8 mouse cellular contexts compared by ENCODE assay signal in the genomic region with DNA sequence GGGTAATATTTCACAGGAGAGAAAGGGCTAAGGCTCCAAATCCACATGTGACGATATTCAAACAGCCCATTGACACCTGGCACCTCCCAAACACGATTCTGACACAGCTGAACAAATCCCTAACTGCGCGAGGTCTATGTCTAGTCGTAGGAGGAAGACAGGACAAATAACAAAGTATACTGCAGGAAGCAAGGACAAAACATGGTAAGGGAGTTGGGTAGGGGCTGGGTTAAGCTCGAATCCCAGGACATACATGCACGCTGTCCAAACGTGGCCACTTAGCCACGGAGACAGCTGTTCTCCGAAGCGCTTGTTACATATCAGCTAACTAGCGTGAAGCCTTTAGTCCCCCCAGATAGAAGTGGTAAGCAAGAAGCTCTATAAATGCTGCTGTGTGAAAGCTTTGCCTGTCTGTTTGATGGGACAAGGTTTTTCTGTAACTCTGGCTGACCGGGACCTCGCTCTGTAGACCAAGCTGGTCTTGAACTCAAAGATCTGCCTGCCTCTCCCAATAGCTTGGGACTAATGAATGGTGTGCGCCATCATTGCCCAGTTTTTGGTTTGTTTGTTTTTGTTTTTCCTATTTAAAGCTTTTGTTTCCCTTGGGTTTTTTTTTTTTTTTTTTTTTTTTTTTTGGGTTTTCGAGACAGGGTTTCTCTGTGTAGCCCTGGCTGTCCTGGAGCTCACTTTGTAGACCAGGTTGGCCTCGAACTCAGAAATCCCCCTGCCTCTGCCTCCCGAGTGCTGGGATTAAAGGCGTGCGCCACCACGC. TPM values are rescaled to one million over a fixed set of nuclear protein-coding genes. Genes with fewer than 3 reads are reported as not detected.
A peak's percentile ranks its signal among the peaks of the same experiment; 100 is the strongest.
DNase-seq lines count a peak whose midpoint lies in the region; TF ChIP-seq lines count a peak whose summit lies in the region.

No protein-coding gene starts in this region.

- peaks cover 21% of the 10 kb centered on the region for H3K4me1 ChIP-seq in hindbrain, embryonic 10.5 days (replicated peaks)

- H3K4me3 ChIP-seq in left cerebral cortex, adult 2 months = peak overlapping the region; percentile 85
- peak overlapping the region; percentile 89 for H3K4me3 ChIP-seq in hindbrain, embryonic 10.5 days
- H3K4me3 ChIP-seq in macrophage (ENCODE audit: inconsistent target) = peak overlapping the region; percentile 76

- 34% methylated on average over 20 of the region's 21 CpGs for WGBS in hindbrain, embryonic 10.5 days
- 44% methylated on average over 18 of the region's 21 CpGs for WGBS in macrophage (ENCODE audit: missing documents)

- H3K79me2 ChIP-seq in macrophage (ENCODE audit: inconsistent target) = peaks cover 40% of the 10 kb centered on the region

- no peak for DNase-seq in left cerebral cortex, adult 2 months (ENCODE audit: extremely low spot score in 1 of 2, low spot score in 2 of 2)
- no peak for DNase-seq in left cerebral cortex, postnatal 25 days (ENCODE audit: low spot score in 2 of 2)
- peak; percentile 39 for DNase-seq in embryo, embryonic 10.5 days (ENCODE audit: low spot score)
- peak; percentile 26 for DNase-seq in hindbrain, embryonic 10.5 days (ENCODE audit: low spot score)
- no peak for DNase-seq in Muller cell, postnatal 12 days (ENCODE audit: inconsistent ontology term)
- DNase-seq in urinary bladder, postnatal 36 days (ENCODE audit: low spot score in 2 of 2) = no peak
- no peak for DNase-seq in adrenal gland, postnatal 25 days

- TF ChIP-seq CTCF in left cerebral cortex, adult 2 months (IDR thresholded peaks at IDR 0.05) = no peak

- H3K27ac ChIP-seq in left cerebral cortex, adult 2 months = peak overlapping the region; percentile 93
- peak overlapping the region; percentile 90 for H3K27ac ChIP-seq in hindbrain, embryonic 10.5 days
- H3K27ac ChIP-seq in macrophage = peak overlapping the region; percentile 45

- peaks cover 11% of the 10 kb centered on the region for H3K36me3 ChIP-seq in hindbrain, embryonic 10.5 days
- H3K36me3 ChIP-seq in macrophage (ENCODE audit: inconsistent target) = peaks cover 11% of the 10 kb centered on the region; the same call in 1 of the 2 replicates

- intact Hi-C loops in left cerebral cortex, adult 2 months (cut with DNase I) = loop anchor here (2.0 to 5.0 kb wide), 3 partner anchors 44 to 281 kb away; a partner anchor contains a TSS
- intact Hi-C loops in left cerebral cortex, postnatal 25 days (cut with DNase I) = loop anchor here (10.0 kb wide), 1 partner anchor 278 kb away; a partner anchor contains a TSS

- H3K27me3 ChIP-seq in hindbrain, embryonic 10.5 days (ENCODE audit: insufficient read depth, poor library complexity, severe bottlenecking) = peaks cover 6% of the 10 kb centered on the region; the same call in 1 of the 2 replicates

- H3K9me3 ChIP-seq in hindbrain, embryonic 10.5 days = peaks cover 7% of the 10 kb centered on the region; the same call in 1 of the 2 replicates

RNA-seq across cellular contexts. Expression of a gene that starts 0.5 kb away (rescaled TPM):
- total RNA-seq in left cerebral cortex, adult 2 months (2021) = 100 to 1,000 TPM in 1 of 2 experiments, 10 to 100 TPM in 1; 86.8 to 100 TPM
- 100 to 1,000 TPM in 1 of 2 experiments, 10 to 100 TPM in 1; 96.1 to 101 TPM for total RNA-seq in left cerebral cortex, postnatal 25 days (2021)
- 65.6 and 73.6 TPM in 2 replicates for polyA plus RNA-seq in hindbrain, embryonic 10.5 days (2016; fragmentation: Nextera tagmentation; extraction: Ambion mirVana)
- 100 to 1,000 TPM in 18 of 26 experiments, 10 to 100 TPM in 8; 69.7 to 144 (median 110) TPM for total RNA-seq in macrophage (2018; cell fraction: chromatin; rRNA removed)
- 10 to 100 TPM; 42.0 to 57.8 (median 49.1) TPM for total RNA-seq in macrophage (2018; cell fraction: cytosol; rRNA removed)
- 100 to 1,000 TPM in 5 of 26 experiments, 10 to 100 TPM in 21; 51.5 to 121 (median 74.2) TPM for total RNA-seq in macrophage (2018; cell fraction: nucleus; rRNA removed)
- polyA plus RNA-seq in macrophage (2018) = 50.4 to 70.6 TPM (median 53.7 TPM) in 3 replicates
- total RNA-seq in adrenal gland, postnatal 25 days (2021) = 60.6 and 69.1 TPM in 2 replicates

RNA-seq across cellular contexts. Expression of a gene that starts 6.2 kb away (rescaled TPM):
- under 1 TPM in 1 of 2 experiments, not detected in 1; 0.27 TPM for total RNA-seq in left cerebral cortex, adult 2 months (2021)
- not detected for total RNA-seq in left cerebral cortex, postnatal 25 days (2021)
- polyA plus RNA-seq in hindbrain, embryonic 10.5 days (2016; fragmentation: Nextera tagmentation; extraction: Ambion mirVana) = not detected in 2 replicates
- not detected for total RNA-seq in macrophage (2018; cell fraction: chromatin; rRNA removed)
- not detected for total RNA-seq in macrophage (2018; cell fraction: cytosol; rRNA removed)
- total RNA-seq in macrophage (2018; cell fraction: nucleus; rRNA removed) = not detected
- polyA plus RNA-seq in macrophage (2018) = not detected in 3 replicates
- total RNA-seq in adrenal gland, postnatal 25 days (2021) = not detected in 2 replicates

RNA-seq across cellular contexts. Expression of a gene that starts 26.9 kb away (rescaled TPM):
- total RNA-seq in left cerebral cortex, adult 2 months (2021) = 10 to 100 TPM; 32.0 to 34.4 TPM
- 10 to 100 TPM; 30.8 to 34.0 TPM for total RNA-seq in left cerebral cortex, postnatal 25 days (2021)
- 31.5 and 43.0 TPM in 2 replicates for polyA plus RNA-seq in hindbrain, embryonic 10.5 days (2016; fragmentation: Nextera tagmentation; extraction: Ambion mirVana)
- 10 to 100 TPM in 10 of 26 experiments, 1 to 10 TPM in 15, under 1 TPM in 1; 0.86 to 15.8 (median 8.1) TPM for total RNA-seq in macrophage (2018; cell fraction: chromatin; rRNA removed)
- 10 to 100 TPM in 14 of 26 experiments, 1 to 10 TPM in 12; 4.8 to 15.9 (median 10.4) TPM for total RNA-seq in macrophage (2018; cell fraction: cytosol; rRNA removed)
- total RNA-seq in macrophage (2018; cell fraction: nucleus; rRNA removed) = 10 to 100 TPM in 3 of 26 experiments, 1 to 10 TPM in 23; 1.2 to 13.3 (median 5.7) TPM
- polyA plus RNA-seq in macrophage (2018) = 8.1 to 15.9 TPM (median 9.0 TPM) in 3 replicates
- total RNA-seq in adrenal gland, postnatal 25 days (2021) = 22.6 and 30.6 TPM in 2 replicates

RNA-seq across cellular contexts. Expression of a gene that starts 47.5 kb away (rescaled TPM):
- total RNA-seq in left cerebral cortex, adult 2 months (2021) = under 1 TPM; 0.23 to 0.93 TPM
- total RNA-seq in left cerebral cortex, postnatal 25 days (2021) = under 1 TPM; 0.25 to 0.41 TPM
- polyA plus RNA-seq in hindbrain, embryonic 10.5 days (2016; fragmentation: Nextera tagmentation; extraction: Ambion mirVana) = 0.16 TPM in 1 of 2 replicates, not detected in the other
- not detected for total RNA-seq in macrophage (2018; cell fraction: chromatin; rRNA removed)
- total RNA-seq in macrophage (2018; cell fraction: cytosol; rRNA removed) = not detected
- total RNA-seq in macrophage (2018; cell fraction: nucleus; rRNA removed) = not detected
- polyA plus RNA-seq in macrophage (2018) = not detected in 3 replicates
- 0.43 and 0.49 TPM in 2 replicates for total RNA-seq in adrenal gland, postnatal 25 days (2021)

RNA-seq across cellular contexts. Expression of a gene that starts 48.1 kb away (rescaled TPM):
- 10 to 100 TPM; 31.9 to 35.7 TPM for total RNA-seq in left cerebral cortex, adult 2 months (2021)
- total RNA-seq in left cerebral cortex, postnatal 25 days (2021) = 10 to 100 TPM; 33.3 to 38.0 TPM
- 114 and 136 TPM in 2 replicates for polyA plus RNA-seq in hindbrain, embryonic 10.5 days (2016; fragmentation: Nextera tagmentation; extraction: Ambion mirVana)
- total RNA-seq in macrophage (2018; cell fraction: chromatin; rRNA removed) = 10 to 100 TPM in 12 of 26 experiments, 1 to 10 TPM in 14; 2.2 to 20.9 (median 9.6) TPM
- 10 to 100 TPM in 25 of 26 experiments, 1 to 10 TPM in 1; 8.0 to 22.3 (median 14.0) TPM for total RNA-seq in macrophage (2018; cell fraction: cytosol; rRNA removed)
- 10 to 100 TPM in 10 of 26 experiments, 1 to 10 TPM in 16; 3.4 to 15.4 (median 8.7) TPM for total RNA-seq in macrophage (2018; cell fraction: nucleus; rRNA removed)
- polyA plus RNA-seq in macrophage (2018) = 14.4 to 23.0 TPM (median 19.4 TPM) in 3 replicates
- 41.8 and 43.7 TPM in 2 replicates for total RNA-seq in adrenal gland, postnatal 25 days (2021)

Comparison
In these comparisons a context has a peak if more than half of its experiments do, and no peak if none do; other contexts are left out.
1. DNase-seq: peak in embryo, embryonic 10.5 days (single experiment) and hindbrain, embryonic 10.5 days (single experiment); none in left cerebral cortex, adult 2 months (0 of 2), left cerebral cortex, postnatal 25 days (0 of 2), Muller cell, postnatal 12 days (single experiment), urinary bladder, postnatal 36 days (0 of 2) and adrenal gland, postnatal 25 days (single experiment).
2. Peak in every context shown above with its lines, with median percentiles within 50 percentile points of each other: H3K27ac ChIP-seq and H3K4me3 ChIP-seq.